Mouse (Mus musculus) E14TG2a.4 (cell line): ENCODE results near the gene Avil.
"Not testable (repeated sequence)": the region's sequence is repeated elsewhere in the genome, so short reads cannot be mapped to it uniquely, and the experiment has no call there.

Experiments used
- CTCF ChIP-seq: conservative IDR thresholded peaks from 2 replicates; pipeline ENCODE4 v1.5.1; 2014; ENCODE audit warnings: low read length
- NANOG ChIP-seq: IDR thresholded peaks from 2 replicates; pipeline ENCODE4 v1.6.1; 2014; ENCODE audit warnings: borderline replicate concordance, low read length, mixed read lengths
- POU5F1 ChIP-seq: IDR thresholded peaks from 2 replicates; pipeline ENCODE4 v1.6.1; 2014; ENCODE audit warnings: low read length, borderline replicate concordance

GRCm38 (mm10) chr10:127062101-127062500 lies 61.6 kb downstream of the Avil start:
- not testable (repeated sequence) for TF ChIP-seq CTCF, POU5F1, NANOG
